Mouse (Mus musculus) stomach, postnatal 0 days (tissue): ENCODE results near the gene Slc35c1.

Experiments
- CTCF ChIP-seq: IDR thresholded peaks from 2 replicates; pipeline ENCODE4 v1.5.1; 2016; ENCODE audit warnings: antibody characterized with exemption, low read depth, mild to moderate bottlenecking, moderate library complexity
- EP300 ChIP-seq: optimal IDR thresholded peaks from 2 replicates; pipeline ENCODE3; 2016; ENCODE audit warnings: antibody characterized with exemption

DNA sequence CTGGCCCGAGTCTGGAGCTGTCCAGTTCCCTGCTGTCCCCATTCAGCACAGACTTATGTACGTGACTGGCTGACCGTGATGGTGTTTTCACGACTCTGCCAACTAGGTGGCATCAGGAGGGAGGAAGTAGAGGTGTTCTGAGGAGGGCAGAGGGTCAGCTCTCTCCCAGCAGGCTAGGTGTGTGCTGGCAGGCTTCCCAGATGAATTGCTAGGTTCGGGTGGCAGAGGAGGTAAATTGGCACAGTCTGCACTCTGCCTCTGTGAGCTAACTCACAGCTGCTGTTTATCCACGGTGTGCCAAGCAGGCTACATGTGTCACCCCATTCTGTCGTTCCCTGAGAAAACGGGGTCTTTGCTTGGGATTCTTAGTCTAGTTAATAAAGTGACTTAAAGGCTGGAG, 13.7 kb downstream of the Slc35c1 start:
- no peak; the same call in 1 of the 2 replicates for TF ChIP-seq CTCF
- no peak for TF ChIP-seq EP300
